Mouse (Mus musculus): Measurements from ENCODE around the gene Cds2.
"Not testable (repeated sequence)": the region's sequence is repeated elsewhere in the genome, so short reads cannot be mapped to it uniquely, and the experiment has no call there.

The Cds2 gene

DNA sequence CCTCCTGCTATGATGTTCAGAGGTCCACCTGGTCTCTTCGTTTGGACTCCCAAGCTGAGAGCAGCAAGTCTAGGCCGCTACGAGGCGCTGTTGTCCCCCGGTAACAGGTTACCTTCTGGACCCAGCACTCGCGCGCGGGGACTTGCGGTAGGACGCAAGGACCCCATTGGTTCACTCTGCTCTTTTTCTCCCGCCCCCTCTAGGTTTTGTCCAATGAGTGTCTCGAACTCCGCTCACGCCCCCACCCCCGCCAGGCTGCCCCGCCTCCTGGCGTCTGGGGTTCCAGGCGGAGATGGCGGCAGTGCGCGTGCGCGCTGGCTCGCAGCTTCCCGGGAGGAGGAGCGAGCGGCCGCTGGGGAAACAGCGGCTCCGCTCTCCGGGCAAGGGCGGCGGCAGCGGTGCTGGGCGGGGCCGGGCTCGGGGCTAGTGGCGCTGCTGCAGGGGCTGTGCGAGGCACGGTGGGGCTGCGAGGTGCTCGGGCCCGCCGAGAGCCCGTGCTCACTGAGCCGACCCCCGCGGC lies at the start of gene Cds2:
Gene Cds2, plus strand, starts transcription at position 270 of the 520 bp plus-strand sequence.
- DNase-seq (ENCODE audit: low read depth, low spot score), result peak; percentile 99

DNA sequence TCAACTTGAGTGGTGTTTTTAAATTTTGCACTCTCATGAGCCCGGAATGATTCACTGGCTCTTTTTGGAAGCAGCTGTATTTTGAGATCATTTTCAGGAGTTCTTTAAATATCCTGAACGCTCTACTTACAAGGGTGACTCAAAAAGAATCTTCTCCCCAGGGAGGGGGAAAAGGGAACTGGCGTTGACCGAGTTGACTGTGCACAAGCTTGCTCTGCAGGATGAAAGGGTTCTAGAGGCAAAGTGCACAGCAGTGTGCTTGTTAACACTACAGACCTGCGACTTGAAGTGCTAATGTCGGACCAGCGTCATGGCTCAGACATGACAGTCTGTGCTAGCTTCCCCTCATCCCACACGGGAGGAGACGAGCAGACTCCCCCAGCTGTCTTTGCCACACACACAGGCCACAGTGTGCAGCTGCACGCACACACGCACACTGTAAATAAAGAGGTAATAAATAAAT lies 41.3 kb upstream of the Cds2 start:
- DNase-seq (ENCODE audit: low read depth, low spot score), result peak; percentile 93

DNA sequence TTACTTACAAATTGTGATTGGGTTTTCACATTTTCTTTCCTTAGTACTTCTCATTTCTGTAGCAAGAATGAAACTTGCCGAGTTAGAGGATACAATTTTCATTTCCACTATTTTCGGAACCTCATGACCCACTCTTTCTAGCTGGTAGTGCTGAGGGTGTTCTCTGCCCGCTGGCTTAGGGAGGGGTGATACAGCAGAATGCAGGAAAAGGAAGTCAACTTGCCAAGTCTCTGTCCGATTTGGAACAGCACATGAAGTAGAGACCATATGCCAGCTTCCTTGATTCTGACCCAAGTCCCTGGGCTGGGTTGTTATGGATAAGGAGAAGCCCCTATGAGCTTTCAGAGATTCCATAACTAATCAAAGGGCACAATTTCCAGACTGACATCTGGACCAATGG lies 38.6 kb upstream of the Cds2 start:
- peak; percentile 50 for DNase-seq (ENCODE audit: low read depth, low spot score)

DNA sequence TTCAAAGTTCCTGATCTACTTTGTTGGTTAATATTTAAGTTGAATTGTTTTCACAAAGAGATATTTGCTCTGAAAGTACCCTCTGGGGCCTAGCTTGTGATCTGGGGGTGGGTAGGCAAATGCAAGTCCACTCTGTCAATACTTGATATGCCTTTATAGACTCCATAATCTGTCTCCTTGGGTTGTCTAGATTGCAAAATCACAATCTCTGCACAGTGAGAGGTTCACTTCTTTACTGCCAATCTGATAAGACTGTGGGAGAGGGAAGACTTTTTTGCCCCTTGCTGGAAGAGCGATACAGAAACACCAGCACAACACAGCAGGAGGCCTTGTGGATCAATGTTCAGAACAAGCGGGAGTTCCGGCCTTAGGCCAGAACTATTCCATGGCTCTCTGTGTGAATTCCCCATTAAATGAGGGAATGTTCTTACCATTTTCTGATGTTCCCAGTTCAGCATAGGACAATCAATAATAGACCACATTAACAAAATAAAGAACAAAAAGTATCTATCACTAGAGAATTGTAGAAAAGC lies 30.5 kb upstream of the Cds2 start:
- no peak for DNase-seq (ENCODE audit: low read depth, low spot score)

DNA sequence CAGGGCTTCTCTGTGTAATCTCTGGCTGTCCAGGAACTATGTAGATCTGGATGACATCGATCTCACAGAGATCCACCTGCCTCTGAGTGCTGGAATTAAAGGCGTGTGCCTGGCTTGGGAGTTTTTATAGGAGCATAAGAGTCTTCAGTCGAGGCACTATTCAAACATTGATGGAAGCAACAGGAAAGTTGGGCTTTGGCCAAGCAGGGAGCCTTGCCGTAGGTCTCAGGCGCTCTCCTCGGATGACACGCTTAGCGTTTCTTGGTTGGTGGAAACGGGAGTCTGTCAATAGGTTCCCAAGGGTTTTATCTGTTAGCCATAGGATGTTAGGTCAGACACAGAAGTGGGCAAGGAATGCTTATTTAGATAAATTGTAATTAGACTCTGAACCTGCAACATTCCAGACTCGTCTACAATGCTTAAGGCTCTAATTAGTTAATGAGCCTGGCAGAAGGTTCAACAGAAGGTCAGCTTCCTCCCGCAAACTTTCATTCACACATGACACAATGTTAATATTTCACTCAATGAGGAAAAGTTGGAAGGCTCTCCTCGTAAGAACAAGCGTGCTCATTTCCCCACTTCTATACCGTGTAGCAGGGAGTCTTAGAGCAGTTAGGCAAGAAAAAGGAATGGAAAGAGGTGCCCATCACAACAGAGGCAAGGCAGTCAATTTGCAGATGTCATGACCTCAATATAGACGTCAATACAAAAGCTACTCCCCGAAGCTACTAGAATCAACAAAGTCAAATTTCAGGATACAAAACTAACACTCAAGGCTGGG lies 28.8 kb upstream of the Cds2 start:
- no peak for DNase-seq (ENCODE audit: low read depth, low spot score)

DNA sequence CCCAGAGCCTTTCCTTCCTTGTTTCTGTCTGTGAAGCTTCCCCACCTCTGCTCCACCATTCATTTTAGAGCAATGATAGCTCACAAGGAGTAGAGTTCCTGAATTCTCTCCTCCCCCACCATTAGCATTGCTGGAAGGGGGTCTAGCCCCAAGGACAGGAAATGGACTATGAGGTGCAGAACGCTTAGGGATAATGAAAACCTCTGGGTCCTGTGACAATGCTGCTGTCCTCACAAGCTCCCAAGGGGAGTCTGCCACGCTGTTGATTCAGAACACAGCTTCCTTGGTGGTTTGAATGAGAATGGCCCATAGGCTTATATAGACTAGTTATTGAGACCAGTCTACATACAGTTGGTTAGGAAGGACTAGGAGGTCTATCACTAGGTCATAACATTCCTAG lies 27.7 kb upstream of the Cds2 start:
- DNase-seq (ENCODE audit: low read depth, low spot score), result no peak

DNA sequence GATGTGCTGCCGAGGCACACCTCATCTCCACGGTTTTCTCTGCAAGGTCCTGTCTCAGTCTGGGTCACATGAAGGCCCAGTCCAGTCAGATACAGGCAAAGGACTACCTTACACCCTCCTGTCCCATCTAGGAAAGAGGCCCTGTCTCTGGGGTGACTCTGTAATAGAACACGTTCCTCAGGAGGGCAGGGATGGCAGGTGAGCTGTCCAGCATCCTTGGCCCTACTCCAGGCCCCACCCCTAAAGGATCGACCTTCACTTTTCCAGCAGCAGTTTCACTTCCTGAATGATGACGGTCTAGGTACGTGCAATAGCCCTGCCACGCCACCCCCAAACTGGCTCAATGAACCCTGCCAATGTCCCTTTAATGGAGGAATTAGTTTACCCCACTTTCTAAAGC lies 27.0 kb upstream of the Cds2 start:
- no peak for DNase-seq (ENCODE audit: low read depth, low spot score)

DNA sequence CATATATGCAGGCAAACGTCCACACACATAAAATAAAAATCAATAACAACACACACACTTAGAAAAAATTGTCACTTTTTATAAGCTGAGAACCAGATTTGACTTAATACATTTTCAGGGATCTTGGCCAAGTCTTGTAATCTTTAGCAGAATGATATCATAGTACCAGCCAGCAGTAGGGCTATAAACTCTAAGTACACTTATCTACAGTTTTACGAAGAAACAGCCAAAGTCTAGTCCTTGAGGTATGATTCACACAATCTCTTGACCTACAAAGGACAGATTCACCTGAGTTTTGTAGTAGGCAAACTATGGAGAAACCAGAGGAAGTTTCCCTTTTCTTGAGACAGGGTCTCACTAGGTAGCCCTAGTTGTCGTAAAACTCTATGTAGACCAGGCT lies 23.5 kb upstream of the Cds2 start:
- DNase-seq (ENCODE audit: low read depth, low spot score), result not testable (repeated sequence)

DNA sequence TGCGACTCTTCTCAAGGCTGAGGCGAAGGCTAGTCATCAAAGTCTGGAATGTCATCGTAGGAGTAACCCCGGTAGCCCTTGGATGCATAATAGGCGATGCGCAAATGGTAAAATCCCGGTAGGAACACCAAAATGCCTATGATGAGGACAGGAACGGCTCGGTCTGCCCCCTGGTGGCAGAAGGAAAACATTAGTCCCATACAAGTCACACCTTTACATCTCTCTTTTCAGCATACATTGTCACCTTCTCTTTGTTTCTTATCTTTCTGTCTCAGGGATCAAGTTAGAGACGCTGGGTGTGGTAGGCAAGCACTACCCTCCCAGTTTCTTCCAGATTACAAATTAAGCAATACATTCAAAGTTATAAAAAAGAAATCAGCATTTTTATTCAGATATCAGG lies 22.5 kb upstream of the Cds2 start:
- DNase-seq (ENCODE audit: low read depth, low spot score), result not testable (repeated sequence)

DNA sequence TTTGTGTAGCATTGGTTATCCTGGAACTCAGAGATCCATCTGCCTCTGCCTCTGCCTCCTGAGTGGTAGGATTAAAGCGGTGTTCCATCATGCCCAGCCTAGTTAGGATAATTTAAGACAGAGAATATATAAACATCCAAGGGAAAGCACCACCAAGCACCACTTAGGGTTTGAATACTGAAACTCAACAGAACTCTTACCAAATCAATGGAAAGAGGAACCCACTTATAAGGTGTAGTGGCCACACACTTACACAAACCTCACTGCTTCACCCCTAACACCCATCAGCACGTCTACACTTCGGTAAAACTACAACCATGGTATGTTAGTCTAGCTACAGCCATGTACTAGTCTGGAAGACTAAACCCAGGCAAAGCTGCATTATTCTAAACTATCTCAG lies 19.6 kb upstream of the Cds2 start:
- no peak for DNase-seq (ENCODE audit: low read depth, low spot score)

DNA sequence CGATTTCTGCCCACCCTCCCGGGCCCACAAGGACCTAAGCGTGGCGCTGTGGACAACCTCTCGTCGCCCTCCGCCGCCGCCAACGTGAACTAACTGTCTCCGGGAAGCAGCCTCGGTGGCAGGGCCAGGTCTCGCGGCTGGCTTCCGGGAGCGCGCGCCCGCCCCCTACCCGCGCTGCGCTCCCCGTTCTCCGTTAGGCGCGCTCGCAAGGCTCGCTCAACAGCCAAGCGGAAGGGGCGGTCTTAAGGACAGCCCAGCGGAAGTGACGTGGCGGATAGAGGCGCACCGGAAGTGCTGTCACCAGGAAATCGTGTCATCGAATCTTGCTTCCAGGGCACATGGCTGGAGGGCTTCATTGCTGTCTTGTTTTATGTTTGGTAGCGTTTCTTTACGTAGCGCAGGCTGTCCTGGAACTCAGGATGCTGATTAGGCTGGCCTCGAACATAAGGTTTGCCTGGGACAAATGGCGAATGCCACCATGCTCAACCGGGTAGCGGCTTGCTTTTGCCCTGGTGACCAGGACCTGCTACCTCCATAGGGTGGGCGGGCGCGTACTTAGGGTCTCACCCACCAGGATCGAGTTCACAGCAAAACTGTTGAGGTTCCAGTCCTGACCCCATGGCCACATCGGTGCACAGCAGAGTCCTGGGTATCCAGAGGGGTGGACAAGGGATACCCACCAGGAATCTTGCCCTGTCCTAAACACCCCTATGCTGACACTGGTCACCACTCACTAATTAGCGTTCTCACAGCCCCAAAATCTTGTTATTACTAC lies 15.2 kb upstream of the Cds2 start, which contains the start of gene Tmem230:
Gene Tmem230, minus strand, starts transcription at position 269 of the 775 bp plus-strand sequence.
- DNase-seq (ENCODE audit: low read depth, low spot score), result peak; percentile 96

DNA sequence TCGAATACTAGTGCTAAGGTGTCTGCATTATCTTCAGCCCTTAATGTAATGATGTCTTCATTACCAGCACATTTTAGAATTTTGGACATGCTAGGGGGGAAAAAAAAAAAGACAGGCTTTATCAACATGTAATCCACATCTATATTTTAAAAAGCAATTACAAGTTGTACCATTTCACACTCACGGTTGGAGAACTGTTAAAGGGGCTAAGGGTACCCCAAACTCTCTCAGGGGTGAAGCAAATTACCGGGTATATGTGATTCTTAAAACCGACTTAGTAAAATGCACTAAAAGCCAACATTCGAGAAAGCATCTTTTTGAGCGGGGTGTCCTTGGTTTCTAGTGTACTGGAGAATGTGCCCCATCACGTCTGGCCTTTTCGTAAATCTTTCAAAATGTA lies 11.0 kb upstream of the Cds2 start:
- no peak for DNase-seq (ENCODE audit: low read depth, low spot score)

DNA sequence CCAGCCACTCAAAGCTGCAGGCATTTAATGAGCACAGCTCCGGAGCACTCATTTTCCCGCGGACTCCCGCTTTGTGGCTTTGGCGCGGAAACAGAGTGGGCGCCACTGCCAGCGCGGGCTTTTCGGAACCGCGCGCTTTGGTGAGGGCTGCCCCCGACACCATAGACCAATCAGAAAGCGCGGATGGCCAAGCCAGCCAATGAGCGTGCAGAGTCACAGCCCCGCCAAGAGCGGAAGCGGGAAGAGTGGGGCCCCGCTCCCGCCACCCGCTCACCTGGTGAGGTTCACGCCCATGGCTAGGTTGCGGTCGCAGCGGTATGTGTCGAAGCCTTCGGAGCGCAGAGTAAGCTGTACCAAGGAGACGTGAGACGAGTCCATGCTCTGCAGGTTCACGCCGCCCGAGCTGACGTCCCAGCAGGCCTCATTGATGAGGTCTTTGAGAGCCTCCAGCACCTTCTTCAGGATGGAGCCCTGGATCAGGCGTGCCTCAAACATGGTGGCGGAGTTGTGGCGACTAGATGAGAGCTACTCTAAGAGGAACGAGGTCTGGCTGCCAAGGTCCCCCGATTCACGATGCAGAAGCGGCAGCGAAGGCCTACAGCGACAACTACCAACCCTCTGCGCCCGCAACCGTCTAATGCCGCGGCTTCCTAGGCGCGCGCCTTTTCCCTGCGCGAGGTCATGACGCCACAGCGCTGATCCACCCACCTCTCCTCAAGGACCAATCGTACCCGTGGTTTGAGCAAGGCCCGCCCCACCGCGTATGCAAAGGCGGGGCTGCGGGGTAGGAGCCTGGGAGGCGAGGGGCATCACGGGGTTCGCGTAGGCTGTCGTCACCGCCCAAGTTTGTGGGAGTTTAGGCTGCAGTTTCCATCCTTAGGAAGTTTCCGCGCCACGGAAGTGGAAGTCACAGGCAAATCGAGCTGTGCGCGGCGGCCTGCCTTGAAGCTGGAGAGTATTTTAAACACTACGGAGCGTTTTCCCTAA lies 10.1 kb upstream of the Cds2 start, which contains the start of gene Pcna:
Gene Pcna, minus strand, starts transcription at position 773 of the 987 bp plus-strand sequence.
- DNase-seq (ENCODE audit: low read depth, low spot score), result peak; percentile 97

DNA sequence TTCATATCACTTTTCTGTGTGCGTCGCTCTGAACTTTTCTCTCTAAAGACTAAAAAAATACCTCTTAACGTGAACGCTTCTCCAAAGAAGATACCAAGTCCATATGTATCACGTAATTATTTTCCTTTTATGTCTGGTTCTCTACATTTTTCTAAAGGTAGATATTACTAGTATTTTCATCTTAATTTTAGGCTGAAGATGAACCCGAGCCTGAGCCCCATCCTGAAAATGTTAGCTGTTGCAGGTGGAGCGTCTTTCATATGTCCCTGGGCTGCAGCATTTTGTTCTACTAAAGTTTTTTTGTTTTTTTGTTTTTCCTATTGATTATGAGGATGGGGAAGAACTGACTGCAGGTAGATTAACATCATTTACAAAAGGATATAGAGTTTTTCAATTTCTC lies 9.3 kb upstream of the Cds2 start:
- no peak for DNase-seq (ENCODE audit: low read depth, low spot score)

DNA sequence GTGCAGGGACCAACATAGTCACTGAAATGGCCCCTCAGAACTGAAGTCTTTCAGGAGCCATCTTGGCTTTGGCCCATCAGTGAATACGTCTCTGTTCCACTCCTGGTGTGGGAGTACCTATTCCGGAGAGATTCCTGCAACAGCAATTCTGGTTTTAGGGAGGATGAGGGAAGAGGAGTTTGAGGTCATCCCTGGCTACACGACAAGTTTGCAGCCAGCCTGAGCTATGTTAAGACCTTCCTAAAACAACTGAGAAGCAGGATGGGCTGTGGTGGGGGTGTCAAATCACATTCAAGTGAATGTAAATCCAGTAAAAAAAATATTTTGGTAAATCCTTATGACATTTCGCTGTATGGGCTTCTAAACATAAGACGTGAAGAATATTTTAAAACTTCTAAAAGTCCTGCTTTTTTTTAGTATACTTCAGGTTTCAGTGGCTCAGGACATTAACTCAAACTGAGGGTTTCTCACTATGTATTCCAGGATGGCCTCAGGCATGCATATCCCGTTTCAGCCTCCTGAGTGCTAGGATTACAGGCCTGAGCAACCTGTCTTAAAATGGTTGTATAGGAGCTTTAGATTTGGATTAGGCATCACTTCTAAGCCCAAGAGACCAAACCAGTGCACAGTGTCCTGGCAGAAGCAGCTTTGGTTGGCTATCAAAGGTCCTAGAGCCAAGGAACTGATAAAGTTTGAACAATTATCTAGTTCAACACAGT lies 5.4 kb upstream of the Cds2 start:
- no peak for DNase-seq (ENCODE audit: low read depth, low spot score)

DNA sequence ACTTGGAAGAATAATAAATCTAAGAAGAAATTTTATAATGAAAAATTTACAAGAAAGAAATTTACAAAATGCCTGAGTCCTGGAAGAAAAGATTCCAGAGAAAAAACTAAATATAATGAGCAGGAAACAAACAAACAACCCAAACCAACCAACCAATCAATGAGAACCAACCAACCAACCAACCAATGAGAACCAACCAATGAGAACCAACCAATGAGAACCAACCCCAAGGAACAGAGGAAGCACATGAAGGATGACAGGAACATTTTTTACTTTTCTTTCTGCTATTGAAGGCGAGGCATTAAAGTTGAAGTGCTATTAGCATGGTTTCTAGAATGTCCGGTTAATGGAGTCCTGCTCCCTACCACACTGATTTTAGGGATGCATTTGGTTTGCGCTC lies 2.3 kb upstream of the Cds2 start:
- DNase-seq (ENCODE audit: low read depth, low spot score), result no peak

DNA sequence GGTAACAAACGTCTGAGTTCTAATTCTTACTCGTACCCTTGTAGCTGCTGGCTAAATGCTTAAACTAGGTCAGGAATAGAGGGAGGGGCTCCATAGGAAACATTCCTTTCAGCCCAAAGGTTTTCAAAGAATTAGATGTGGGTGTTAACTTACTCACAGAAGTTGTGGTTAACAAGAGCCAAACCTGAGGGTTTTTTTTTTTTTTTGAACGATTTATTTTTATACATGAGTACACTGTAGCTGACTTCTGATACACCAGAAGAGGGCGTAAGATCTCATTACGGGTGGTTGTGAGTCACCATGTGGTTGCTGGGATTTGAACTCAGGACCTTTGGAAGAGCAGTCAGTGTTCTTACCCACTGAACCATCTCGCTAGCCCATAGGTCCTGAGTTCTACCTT lies 773 bp upstream of the Cds2 start:
- no peak for DNase-seq (ENCODE audit: low read depth, low spot score)

DNA sequence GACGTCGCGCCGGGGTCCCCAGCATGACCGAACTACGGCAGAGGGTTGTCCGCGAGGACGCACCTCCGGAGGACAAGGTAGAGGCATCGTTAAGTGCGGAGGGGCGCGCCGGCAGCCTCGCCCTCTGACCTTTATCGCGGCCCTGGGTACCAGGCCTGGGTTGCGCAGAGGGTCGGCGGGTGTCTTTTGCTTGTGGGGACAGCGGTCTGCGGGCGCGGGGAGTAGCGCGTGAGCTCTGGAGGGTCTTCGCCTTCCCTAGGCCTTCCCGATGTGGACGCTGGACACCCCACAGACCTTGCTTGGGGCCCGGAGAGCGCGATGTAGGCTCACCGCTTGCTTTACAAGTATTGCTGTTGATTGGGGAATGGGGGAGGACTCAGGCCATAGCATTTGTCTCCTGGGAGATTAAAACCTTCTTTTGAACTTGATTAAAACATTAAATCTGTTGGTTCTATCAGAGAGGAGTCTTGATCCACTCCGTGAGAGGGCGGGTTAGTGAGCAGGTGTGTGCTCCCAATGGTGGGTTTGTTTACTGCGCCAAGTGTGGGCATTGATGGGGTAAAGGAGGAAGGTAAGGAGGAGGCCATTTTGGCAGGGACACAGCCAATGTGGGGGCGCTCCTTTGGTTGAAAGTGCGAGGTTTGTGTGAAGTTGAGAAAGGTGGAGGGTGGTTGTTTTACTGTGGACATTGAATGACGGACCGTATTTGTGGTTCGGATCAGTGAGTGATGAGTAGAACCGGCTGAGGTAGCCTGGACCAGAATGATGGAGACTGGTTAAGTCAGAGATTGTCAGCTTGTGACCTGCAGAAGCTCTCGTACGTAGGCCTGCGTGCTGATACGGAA lies 695 bp downstream of the Cds2 start:
- no peak for DNase-seq (ENCODE audit: low read depth, low spot score)

DNA sequence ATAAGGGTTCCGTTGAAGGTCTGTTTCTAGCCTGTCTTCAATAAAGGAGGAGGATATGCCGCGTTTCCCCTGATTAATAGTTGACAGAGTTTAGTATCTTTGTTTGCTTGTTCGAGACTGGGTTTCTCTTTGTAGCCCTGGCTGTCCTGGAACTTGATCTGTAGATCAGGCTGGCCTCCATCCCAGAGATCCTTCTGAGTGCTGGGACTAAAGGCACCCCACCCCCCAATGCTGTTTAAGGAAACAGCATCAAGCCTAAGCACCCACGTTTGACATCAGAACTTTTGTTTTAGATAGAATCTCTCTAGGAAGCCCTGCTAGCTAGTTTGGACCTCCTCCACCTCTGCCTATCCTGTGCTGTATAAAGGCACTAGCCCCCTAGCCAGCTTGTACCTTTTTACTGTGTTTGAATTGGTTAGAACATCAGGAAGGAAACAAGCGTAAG lies 1.3 kb downstream of the Cds2 start:
- no peak for DNase-seq (ENCODE audit: low read depth, low spot score)

Measured in telencephalon, adult 2 months (tissue).